Mouse (Mus musculus) liver, postnatal 0 days (tissue): Measurements from ENCODE around the gene Xpo4. TPM values are rescaled to one million over a fixed set of nuclear protein-coding genes. Genes with fewer than 3 reads are reported as not detected.

Source experiments
- ATAC-seq: fragments of 200-750 bp; cut with Nextera tagmentation; 2 replicates; pipeline ENCODE4 v1.8.0; 2017; ENCODE audit warnings: mild to moderate bottlenecking, moderate library complexity
- DNase-seq: peaks from one replicate; pipeline ENCODE4 v3.0.0-alpha.2; 2016
- H3K27ac ChIP-seq: fragments of 300-500 bp; sonication (generic); 2 replicates; pipeline ENCODE4 v1.5.1; 2014; ENCODE audit warnings: antibody characterized with exemption, moderate library complexity, mild to moderate bottlenecking, low read depth
- H3K27me3 ChIP-seq: fragments of 300-500 bp; sonication (generic); 2 replicates; pipeline ENCODE4 v1.6.1; 2014; ENCODE audit warnings: low read length, control low read depth, mixed read lengths; ENCODE audit not compliant: insufficient read depth
- H3K36me3 ChIP-seq: fragments of 300-500 bp; sonication (generic); replicated peaks from 2 replicates; pipeline ENCODE4 v1.6.1; 2014; ENCODE audit warnings: mild to moderate bottlenecking, control low read depth, low read length, moderate library complexity, mixed read lengths; ENCODE audit not compliant: insufficient read depth
- H3K4me1 ChIP-seq: fragments of 300-500 bp; sonication (generic); 2 replicates; pipeline ENCODE4 v1.6.1; 2014; ENCODE audit warnings: antibody characterized with exemption, mild to moderate bottlenecking, control low read depth; ENCODE audit not compliant: insufficient read depth
- H3K4me2 ChIP-seq: fragments of 300-500 bp; sonication (generic); 2 replicates; pipeline ENCODE4 v1.6.1; 2014; ENCODE audit warnings: low read depth, mild to moderate bottlenecking, low read length, moderate library complexity, mixed read lengths
- H3K4me3 ChIP-seq: fragments of 300-500 bp; sonication (generic); 2 replicates; pipeline ENCODE4 v1.5.1; 2014; ENCODE audit warnings: low read depth, low read length
- H3K9ac ChIP-seq: fragments of 300-500 bp; sonication (generic); replicated peaks from 2 replicates; pipeline ENCODE4 v1.6.1; 2014; ENCODE audit warnings: mild to moderate bottlenecking, moderate library complexity
- H3K9me3 ChIP-seq: fragments of 300-500 bp; sonication (generic); 2 replicates; pipeline ENCODE4 v1.6.1; 2016; ENCODE audit warnings: mild to moderate bottlenecking, control low read depth, low read length, mixed read lengths
- CTCF ChIP-seq: sonication (generic); IDR thresholded peaks from 2 replicates; pipeline ENCODE4 v1.5.1; 2016; ENCODE audit warnings: antibody characterized with exemption, low read depth
- EP300 ChIP-seq: IDR thresholded peaks from 2 replicates; pipeline ENCODE4 v1.6.1; 2016; ENCODE audit warnings: antibody characterized with exemption, low read depth, mild to moderate bottlenecking
- WGBS: fragments of 180-500 bp; shearing (Covaris S2); extraction: QIAGEN DNeasy Blood & Tissue Kit; methylation state at CpG from one replicate; pipeline ENCODE4 v1.1.7; 2014; ENCODE audit not compliant: insufficient replicate concordance; 5-methylcytosine and 5-hydroxymethylcytosine counted together
- polyA plus RNA-seq: library from polyadenylated mRNA; unstranded; fragments of >200 nt; fragmentation: Nextera tagmentation; extraction: Ambion mirVana; gene quantifications from 2 replicates; pipeline ENCODE4 v1.2.1, GENCODE M21; 2015

The Xpo4 gene
- polyA plus RNA-seq, 1 experiment from 2014 or later = 4.9 TPM

GRCm38 (mm10) chr14:57540683-57541082 is 124.5 kb downstream of the Xpo4 start:
- TF ChIP-seq CTCF (no peak), EP300 (no peak)
- DNase-seq = no peak
- no peaks in the 10 kb centered on the region for H3K9me3 ChIP-seq
- H3K4me1 ChIP-seq = no peaks in the 10 kb centered on the region
- H3K27me3 ChIP-seq = no peaks in the 10 kb centered on the region
- no peak overlapping the region for H3K4me2 ChIP-seq
- no peak overlapping the region for H3K27ac ChIP-seq
- H3K4me3 ChIP-seq = no peak overlapping the region
- no peak overlapping the region for H3K9ac ChIP-seq
- 76% methylated on average over 11 of the region's 11 CpGs for WGBS
- no peak for ATAC-seq
- no peaks in the 10 kb centered on the region for H3K36me3 ChIP-seq

- WGBS = 30% methylated on average over 16 of the region's 16 CpGs
- no peaks in the 10 kb centered on the region for H3K36me3 ChIP-seq
- ATAC-seq (no peak), DNase-seq (peak; percentile 65)
- no peak overlapping the region for H3K9ac ChIP-seq
- TF ChIP-seq EP300 (no peak), CTCF (no peak)
- H3K4me1 ChIP-seq = no peaks in the 10 kb centered on the region
- peak overlapping the region; percentile 35; the same call in 1 of the 2 replicates for H3K4me2 ChIP-seq
- no peaks in the 10 kb centered on the region for H3K27me3 ChIP-seq
- H3K27ac ChIP-seq = no peak overlapping the region
- H3K4me3 ChIP-seq = no peak overlapping the region
- H3K9me3 ChIP-seq = no peaks in the 10 kb centered on the region
Observed at GRCm38 (mm10) chr14:57537261-57538015, 127.8 kb downstream of the Xpo4 start.

- no peak overlapping the region for H3K27ac ChIP-seq
- DNase-seq (no peak), ATAC-seq (no peak)
- H3K4me3 ChIP-seq = no peak overlapping the region
- H3K9me3 ChIP-seq = no peaks in the 10 kb centered on the region
- 62% methylated on average over 9 of the region's 9 CpGs for WGBS
- no peak for TF ChIP-seq EP300
- no peak overlapping the region for H3K9ac ChIP-seq
- no peak overlapping the region for H3K4me2 ChIP-seq
- no peaks in the 10 kb centered on the region for H3K27me3 ChIP-seq
- no peaks in the 10 kb centered on the region for H3K36me3 ChIP-seq
- H3K4me1 ChIP-seq = no peaks in the 10 kb centered on the region
Observed at GRCm38 (mm10) chr14:57536820-57537219, 128.4 kb downstream of the Xpo4 start.

GRCm38 (mm10) chr14:57535646-57536045 is 129.6 kb downstream of the Xpo4 start:
- H3K4me3 ChIP-seq = no peak overlapping the region
- 66% methylated on average over 6 of the region's 6 CpGs for WGBS
- H3K27ac ChIP-seq = no peak overlapping the region
- H3K9me3 ChIP-seq = no peaks in the 10 kb centered on the region
- TF ChIP-seq EP300 = no peak
- no peak for TF ChIP-seq CTCF
- DNase-seq (no peak), ATAC-seq (no peak)
- H3K4me2 ChIP-seq = no peak overlapping the region
- no peaks in the 10 kb centered on the region for H3K36me3 ChIP-seq
- H3K9ac ChIP-seq = no peak overlapping the region
- H3K27me3 ChIP-seq = no peaks in the 10 kb centered on the region
- H3K4me1 ChIP-seq = no peaks in the 10 kb centered on the region

- no peaks in the 10 kb centered on the region for H3K27me3 ChIP-seq
- no peak for TF ChIP-seq CTCF
- no peak for TF ChIP-seq EP300
- no peak for DNase-seq
- WGBS = 45% methylated on average over 8 of the region's 8 CpGs
- no peaks in the 10 kb centered on the region for H3K4me1 ChIP-seq
- no peaks in the 10 kb centered on the region for H3K36me3 ChIP-seq
- H3K4me3 ChIP-seq = no peak overlapping the region
- ATAC-seq = no peak
- H3K27ac ChIP-seq = no peak overlapping the region
- no peaks in the 10 kb centered on the region for H3K9me3 ChIP-seq
- no peak overlapping the region; the same call in 1 of the 2 replicates for H3K9ac ChIP-seq
- H3K4me2 ChIP-seq = no peak overlapping the region
Observed at GRCm38 (mm10) chr14:57534961-57535360, 130.3 kb downstream of the Xpo4 start.

GRCm38 (mm10) chr14:57534346-57534745 is 130.9 kb downstream of the Xpo4 start:
- ATAC-seq (no peak), DNase-seq (no peak)
- Histone ChIP-seq H3K36me3 (no peaks in the 10 kb centered on the region), H3K27me3 (no peaks in the 10 kb centered on the region), H3K4me1 (0 out of 2 replicates have a peak, but pooled peaks cover 3% of the 10 kb centered on the region), H3K4me3 (no peak overlapping the region), H3K4me2 (no peak overlapping the region), H3K9me3 (no peaks in the 10 kb centered on the region), H3K9ac (no peak overlapping the region), H3K27ac (no peak overlapping the region)
- 49% methylated on average over 5 of the region's 5 CpGs for WGBS
- no peak for TF ChIP-seq EP300
- no peak for TF ChIP-seq CTCF
